Mouse (Mus musculus): Measurements from ENCODE around the gene Sorbs1.
A peak's percentile ranks its signal among the peaks of the same experiment; 100 is the strongest.

Gene Sorbs1

DNA sequence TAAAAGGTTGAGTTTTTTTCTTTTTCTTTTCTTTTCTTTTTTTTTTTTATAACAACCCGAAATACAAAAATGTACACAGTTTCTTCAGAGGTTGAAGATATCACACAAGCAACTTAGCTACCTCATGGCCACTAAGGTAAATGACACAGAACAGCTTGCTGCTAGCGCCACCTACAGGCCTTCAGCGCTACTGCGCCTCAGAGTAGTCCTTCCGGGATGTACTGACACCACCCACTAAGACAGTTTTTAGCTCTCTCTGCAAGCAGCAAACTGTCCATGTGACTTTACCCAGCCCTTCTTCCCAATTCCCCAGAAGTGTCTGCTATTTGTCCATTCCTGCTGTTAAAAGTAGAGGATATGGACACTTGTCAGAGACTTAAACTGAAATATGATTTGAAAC lies 167.9 kb downstream of the Sorbs1 start:
- DNase-seq (ENCODE audit: low read depth) = peak; percentile 85

DNA sequence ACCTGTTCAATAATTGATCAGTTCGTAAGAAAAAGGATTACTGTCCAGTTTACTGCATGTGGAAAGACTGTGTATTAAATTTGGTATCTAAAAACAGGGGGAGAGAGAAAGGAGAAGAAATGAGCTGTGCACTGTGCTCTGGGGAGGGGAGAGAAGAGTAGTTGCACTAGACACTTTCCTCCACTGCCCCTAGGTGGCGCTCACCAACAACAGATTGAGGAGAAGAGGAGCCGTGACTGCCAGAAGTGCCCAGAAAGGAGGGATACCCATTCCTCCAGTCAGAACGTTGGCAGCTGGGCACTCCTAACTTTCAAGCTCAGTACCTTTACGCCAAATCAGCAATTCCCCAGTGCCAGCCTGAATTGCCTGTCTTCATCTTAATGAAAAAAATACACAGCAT lies 170.6 kb downstream of the Sorbs1 start:
- DNase-seq (ENCODE audit: low read depth) = peak; percentile 86

DNA sequence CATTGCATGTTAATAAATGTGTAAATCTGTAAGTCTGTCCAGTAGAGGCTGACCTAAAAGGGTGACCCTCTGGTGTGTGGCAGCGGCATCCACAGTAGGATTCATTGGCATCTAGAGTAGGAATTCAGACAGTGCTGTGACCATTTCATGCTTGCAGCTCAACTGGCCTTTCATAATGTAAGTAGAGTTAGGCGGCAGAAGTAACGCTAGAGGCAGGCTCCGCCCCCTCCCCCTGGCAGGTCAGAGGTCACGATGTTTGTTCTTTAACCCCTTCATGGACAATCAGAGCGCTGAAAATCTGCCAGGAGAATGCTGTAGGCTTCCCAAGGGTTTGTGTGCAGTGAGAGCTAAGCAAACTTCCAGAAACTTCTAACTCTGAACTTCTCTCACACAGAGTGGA lies 172.4 kb downstream of the Sorbs1 start:
- DNase-seq (ENCODE audit: low read depth) = no peak

DNA sequence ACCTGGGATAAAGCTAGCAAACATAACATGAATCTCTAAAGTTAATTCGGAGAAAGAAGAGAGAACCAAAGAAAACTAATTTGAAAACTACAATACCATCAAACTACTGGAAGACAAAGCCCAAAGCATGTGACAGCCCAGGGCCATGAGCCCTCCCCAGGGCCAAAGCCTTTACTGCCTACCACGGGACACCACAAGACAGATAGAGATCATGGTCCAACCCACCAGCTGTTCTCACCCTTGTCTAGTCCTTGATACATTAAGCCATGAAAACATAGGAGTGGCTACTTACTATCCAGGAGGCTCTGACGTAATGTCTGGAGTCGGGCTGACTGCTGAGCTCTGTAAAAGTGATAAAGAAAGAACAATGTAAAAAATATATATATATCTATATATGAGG lies 176.9 kb downstream of the Sorbs1 start:
- DNase-seq (ENCODE audit: low read depth) = no peak

DNA sequence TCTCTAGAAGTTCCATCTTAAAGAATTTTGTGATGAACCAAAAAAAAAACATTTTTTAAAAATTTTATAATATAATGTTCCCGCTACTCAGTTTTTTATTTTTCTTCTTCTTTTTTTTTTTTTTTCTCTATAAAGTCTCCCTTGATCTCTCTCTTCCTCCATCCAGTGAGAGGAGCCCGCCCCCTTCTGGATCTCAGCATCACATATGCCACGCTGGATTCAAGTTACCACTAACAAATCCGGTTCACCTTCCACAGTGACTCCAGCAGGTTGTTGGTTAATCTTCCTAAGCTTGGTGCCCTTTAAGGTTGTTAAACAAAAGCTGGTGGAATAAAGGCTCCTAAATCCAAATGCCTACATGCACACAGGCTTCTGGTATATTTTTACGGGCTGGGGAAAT lies 179.7 kb downstream of the Sorbs1 start:
- no peak for DNase-seq (ENCODE audit: low read depth)

DNA sequence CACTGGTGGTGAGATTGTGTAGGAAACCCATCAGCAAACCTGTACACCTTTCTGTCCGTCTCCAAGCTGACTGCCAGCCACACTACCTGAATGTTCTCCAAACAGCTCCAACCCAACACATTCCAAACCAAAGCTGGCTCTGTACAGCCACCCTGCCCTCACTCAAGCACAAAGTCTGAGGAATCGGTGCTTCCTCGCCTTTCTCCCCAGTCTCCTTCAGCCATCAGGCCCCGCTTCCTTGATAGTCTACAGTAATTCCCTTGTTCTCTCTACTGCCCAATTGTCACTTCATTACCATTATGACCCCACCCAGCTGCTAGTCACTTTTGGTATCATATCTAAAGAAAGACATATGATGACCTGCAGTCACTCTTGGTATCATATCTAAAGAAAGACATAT lies 180.5 kb downstream of the Sorbs1 start:
- DNase-seq (ENCODE audit: low read depth) = no peak

DNA sequence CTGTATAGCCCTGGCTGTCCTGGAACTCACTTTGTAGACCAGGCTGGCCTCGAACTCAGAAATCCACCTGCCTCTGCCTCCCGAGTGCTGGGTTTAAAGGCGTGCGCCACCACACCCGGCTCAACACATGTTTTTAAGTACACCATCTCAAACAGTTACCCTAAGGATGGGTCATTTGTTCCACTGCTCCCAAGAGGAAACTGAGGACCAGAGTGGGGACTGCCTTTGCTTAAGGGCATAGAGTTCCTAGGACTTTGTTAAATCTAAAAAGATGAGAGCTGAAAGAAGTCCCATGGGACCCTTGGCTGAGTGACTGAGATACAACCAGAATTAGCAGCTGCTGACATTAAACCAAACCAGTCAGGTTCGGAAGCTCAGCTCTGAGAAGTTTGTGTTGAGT lies 181.3 kb downstream of the Sorbs1 start:
- no peak for DNase-seq (ENCODE audit: low read depth)

DNA sequence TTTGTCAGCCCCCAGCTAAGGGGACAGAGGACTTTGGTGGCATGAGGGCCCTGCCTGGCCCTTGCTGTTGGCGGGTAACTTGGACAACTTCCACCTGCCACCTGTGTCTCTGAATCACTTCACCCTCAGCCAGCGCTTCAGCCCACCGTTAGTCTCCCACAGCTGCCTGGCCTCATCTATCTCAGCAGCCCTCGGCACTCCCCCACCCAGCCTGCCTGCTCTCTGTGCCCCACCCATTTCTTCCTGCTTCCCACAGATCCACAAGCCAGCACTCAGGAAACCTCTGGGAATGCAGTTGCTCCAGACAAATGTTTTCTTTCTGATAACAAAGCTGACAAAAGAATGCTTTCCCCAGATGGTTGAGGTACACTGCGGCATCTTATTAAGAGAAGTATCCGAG lies 181.7 kb downstream of the Sorbs1 start:
- DNase-seq (ENCODE audit: low read depth) = no peak

DNA sequence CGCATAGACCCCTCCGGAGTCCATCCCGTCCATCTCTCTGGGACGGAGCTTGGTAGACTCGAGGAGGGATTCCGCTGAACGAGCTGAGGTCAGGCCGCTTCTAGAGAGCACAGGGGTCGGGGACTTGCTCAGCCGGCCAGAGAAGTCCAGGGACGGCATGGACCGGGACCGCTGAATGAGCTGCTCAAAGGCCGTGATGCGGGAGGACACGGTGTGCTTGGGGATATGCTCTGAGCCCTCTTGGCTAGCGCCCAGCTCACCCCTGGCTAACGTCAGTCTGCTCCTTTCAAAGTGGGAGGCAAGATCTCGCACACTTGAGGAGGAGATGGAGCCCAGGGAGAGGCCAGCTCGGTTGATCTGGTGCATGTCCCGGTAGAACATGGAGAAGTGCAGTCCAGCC lies 187.5 kb downstream of the Sorbs1 start:
- no peak for DNase-seq (ENCODE audit: low read depth)

DNA sequence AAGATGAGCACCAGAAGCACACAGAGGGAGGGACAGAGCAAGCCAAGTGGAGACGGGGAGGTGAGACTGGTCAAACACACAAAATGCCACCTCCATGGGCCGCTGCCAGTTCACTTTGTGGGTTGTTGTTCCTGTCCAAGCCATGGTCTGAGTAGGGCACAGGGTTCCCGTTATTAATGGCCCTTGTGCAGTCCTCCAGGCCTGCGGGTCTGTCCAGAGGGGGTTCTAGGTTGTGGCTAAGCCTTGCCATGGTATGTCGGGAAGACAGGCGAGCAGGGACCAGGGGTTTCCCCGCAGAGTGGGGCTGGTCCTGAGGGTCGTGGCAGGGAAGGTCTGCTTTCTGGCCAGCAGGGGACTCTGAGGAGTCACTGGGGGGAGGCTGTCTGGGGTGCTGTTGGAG lies 188.2 kb downstream of the Sorbs1 start:
- no peak for DNase-seq (ENCODE audit: low read depth)

DNA sequence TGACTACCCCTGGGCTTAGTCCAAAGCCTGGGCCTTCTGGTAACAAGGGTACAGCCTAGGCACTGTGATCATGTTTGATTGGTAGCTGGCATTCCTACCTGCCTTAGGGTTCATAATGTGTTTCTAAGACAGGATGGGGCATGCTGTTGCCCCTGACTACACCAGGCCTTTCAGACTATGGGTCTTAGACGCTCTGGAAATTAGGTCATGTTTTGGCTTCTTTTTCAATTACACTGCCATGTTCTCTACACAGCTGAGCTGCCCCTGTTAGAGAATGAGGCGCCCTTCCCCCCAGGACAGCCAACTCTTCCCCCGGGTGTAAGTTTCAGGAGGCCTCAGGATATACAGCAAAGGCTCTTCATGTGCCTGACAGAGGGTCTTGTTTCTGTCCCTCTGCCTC lies 191.4 kb downstream of the Sorbs1 start:
- DNase-seq (ENCODE audit: low read depth) = no peak

DNA sequence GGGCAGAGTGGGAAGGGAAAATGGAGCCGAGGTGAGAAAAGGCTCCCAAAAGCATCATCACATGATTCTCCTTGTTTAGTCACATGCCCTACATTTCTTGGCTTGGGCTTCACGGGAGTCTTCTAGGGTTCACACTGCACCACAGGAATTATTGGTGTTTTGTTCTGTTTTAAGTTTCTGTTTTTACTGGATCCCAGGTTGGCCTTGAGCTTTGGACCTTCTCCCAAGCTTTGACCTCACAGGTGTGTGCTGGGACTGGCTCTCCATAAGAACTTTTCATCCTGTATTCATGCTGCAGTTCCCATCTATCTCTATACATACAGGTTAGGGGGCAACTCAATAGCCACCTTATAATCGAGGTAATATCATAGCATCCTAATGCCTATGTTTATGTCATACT lies 194.4 kb downstream of the Sorbs1 start:
- DNase-seq (ENCODE audit: low read depth) = no peak

DNA sequence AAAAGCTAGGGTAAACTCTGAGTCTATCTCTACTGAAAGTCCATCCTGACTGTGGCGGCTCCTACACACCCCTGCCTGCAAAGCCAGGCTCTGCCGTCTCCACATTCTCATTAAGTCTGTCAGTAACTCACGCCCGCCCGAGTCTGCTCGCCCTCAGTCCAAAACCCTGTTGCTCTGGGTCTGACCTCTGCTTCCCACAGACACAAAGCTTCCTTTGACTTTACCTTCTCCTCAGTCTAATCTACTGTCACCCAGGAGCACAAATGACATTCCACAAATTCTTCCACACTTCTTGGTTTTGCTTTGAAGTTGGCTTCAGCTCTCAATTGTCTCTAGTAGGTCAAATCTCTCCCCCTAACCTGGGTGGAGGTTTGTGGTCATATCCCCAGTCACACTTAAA lies 195.1 kb downstream of the Sorbs1 start:
- no peak for DNase-seq (ENCODE audit: low read depth)

DNA sequence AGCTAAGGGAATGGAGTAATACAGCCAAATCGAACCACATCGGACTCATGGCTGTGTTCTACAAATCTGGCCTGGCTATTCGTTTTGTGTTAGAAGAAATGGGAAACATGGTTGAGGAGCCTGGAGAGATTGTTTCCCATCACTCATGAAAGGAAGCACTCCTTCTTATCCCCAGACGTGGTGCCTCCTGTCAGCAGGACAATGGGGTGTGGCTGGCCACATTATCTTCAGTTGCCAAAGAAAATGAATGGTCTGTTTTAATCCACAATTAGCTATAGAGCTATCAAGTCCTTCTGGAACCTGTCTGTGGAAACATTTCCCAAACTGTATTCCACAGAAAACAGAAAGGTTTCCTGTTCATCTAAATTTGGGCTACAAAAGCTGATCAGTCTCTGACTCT lies 196.6 kb downstream of the Sorbs1 start:
- DNase-seq (ENCODE audit: low read depth) = no peak

DNA sequence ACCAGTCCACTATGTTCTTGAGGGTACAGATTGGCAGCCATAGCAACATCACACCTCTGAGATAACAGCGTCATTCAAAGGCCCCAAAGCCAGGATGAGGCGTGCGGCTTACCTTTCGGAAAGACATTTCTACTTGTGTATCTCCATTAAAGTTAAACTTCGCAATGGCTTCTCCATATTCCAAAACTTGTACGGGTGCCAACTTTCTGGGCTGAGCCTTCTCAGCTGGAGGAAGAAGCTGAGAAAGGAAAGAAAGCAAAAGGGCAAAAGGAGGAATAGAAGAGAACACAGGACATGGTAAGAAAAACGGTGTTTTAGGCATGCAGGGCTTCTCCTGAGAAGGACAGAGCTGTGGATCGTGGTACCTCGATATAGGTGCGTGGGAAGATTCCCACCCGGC lies 199.3 kb downstream of the Sorbs1 start:
- DNase-seq (ENCODE audit: low read depth) = no peak

DNA sequence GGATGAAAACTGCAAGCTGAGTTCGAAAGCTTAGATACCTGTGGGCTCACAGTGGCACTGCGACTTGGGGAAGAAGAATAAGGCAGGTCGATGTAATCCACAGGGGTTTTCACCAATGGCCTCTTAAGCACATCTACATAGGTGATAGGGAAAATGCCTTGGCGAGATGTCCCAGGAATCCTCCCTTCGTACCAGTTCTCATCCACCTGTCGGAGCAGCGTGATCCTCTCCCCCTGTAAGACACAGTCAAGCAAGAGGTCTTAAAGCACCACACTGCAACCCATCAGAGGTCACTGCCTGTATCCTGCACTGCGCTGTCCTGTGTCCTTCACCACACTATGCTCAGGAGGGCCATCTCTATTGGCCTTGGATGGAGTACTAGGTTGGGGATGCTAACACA lies 201.9 kb downstream of the Sorbs1 start:
- no peak for DNase-seq (ENCODE audit: low read depth)

DNA sequence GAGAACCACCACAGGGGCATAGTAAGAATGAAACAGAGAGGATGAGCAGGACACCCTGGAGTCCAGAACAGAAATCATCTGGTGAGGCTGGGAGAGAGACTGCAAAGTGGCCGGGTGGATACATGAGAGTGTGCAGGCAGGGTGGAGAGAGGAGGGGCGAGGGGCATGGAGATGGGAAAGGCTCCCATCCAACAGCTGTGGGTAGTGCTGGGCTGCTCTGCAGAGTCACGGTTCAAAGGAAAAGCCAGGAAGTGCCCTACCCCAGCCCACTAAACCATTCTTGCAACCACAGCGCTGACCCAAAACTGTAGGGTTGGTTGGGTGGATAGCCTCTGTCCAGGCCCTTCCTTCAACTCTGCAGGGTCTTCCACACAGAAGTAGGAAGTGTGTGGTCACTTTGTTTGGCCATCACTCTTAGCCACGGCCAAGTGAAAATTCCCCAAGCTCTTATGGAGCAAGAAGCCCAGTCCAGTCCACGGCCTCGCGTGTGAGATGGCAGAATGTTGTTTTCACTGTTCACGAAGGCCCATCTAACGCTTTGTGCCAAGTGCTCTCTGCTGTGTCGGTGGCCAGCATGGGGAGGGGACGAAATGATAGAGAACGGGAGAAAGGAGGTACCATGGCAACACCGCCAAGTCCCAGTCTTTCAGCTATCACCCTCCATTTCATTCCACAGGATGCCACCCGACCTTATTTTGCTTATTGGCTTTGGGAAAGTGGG lies 203.0 kb downstream of the Sorbs1 start:
- DNase-seq (ENCODE audit: low read depth) = no peak

DNA sequence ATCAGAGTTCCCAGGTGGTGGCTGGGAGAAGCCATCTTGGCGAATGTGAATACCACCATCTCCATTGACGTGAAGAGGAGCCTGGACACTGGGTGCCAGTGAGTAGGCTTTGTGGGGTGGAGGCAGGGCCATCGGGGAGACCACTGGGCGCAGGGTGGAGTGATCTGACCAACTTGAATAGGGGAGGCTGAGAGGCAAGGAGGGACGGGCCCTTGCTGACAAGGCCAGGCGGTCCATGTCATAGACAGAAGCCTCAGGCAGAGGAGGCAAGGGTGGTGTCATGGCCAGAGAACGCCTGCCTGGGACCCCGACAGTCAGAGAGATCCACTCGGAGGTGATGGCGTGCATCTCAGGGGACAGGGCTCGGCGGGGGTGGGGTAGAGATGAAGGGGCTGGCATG lies 203.7 kb downstream of the Sorbs1 start:
- DNase-seq (ENCODE audit: low read depth) = no peak

DNA sequence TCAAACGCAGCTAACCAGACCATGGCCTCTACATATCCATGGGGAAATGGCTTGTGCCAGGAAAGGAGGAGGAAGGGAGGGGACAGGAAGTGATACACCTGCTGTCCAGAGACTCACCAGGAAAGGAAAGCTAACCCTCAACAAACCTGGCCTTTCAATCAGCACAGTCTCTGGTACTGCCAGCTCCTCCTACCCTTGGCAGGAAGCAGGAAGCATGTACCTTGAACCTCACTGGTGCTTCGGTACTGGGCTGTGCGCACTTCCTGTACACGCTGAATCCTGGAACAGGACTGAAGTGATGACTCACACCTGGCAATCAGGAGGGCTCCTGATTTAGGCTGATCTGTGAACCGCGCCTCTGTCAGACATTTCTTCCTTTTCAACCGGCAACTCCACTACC lies 206.0 kb downstream of the Sorbs1 start:
- DNase-seq (ENCODE audit: low read depth) = no peak

DNA sequence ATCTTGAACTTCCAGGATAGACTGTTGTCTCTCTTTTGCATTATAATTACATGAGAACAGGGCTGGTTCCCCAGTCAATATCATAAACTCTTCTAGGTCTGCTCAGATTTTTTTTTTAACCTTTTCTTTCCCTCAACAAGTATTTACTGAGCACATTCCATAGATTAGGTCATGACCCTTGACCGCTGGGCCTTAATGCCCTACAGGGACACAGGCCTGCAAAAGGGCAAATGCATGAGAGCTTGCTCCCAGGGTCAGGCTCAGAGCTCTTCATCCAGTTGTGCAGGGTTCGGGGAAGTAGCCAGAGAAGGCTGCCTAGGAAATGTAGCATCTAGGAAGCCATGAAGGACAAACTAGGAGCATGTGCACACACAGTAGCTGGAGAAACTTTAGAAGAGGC lies 206.9 kb downstream of the Sorbs1 start:
- no peak for DNase-seq (ENCODE audit: low read depth)

DNA sequence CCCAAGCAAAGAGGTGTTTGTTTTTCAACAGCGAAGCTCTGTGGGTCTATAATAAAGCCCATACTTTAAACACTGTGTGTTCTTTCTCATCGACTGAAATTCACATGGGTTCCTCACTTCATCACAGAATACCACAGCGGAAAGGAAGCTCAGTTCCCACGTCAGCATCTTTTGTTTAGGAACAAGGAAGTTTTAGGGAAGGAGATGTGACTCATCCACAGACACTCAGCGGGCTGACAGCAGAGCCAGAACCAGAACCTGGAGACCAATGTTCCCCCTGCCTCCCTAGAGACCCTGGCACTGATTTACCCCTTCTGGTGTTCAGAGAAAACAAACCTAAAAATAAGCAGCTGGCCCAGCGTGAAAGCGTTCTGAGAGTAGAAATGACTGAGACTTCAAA lies 208.1 kb downstream of the Sorbs1 start:
- no peak for DNase-seq (ENCODE audit: low read depth)

DNA sequence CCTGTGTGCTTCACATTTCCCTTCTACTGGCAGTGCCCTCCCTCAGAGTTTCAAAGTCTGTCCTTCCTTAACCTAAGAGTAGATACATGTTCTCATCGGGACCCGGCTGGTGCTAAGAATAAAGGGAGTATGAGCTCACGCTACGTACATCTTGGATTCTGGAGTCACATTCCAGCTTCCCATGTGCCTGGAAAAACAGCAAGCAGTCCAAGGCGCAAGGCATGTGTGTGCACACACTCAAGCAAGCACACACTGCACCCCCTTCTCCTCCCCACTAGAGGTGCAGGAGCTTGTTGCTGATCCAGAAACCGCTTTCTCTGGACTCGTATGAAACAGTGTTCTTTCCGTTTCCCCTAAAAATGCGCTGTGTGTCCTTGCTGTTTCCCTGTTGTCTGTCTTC lies 210.7 kb downstream of the Sorbs1 start:
- DNase-seq (ENCODE audit: low read depth) = no peak

DNA sequence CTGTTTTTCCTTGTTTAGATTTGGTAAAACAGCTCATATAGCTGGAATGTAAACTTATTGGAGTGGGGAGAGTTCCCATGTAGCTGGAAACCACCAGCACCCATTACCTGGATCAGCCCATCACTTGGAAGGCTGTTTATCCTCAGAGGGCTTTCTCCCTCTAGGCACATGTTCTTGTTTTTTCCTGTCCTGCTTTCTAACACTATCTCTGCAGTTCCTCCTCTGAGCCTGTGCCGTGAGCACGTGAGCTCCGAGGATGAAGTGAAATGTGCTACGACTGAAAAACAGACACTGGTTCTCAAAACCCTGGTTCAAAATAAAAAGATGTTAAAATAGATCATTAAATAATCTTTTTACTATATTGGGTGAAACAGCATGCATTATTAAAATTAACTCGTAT lies 211.1 kb downstream of the Sorbs1 start:
- DNase-seq (ENCODE audit: low read depth) = no peak

DNA sequence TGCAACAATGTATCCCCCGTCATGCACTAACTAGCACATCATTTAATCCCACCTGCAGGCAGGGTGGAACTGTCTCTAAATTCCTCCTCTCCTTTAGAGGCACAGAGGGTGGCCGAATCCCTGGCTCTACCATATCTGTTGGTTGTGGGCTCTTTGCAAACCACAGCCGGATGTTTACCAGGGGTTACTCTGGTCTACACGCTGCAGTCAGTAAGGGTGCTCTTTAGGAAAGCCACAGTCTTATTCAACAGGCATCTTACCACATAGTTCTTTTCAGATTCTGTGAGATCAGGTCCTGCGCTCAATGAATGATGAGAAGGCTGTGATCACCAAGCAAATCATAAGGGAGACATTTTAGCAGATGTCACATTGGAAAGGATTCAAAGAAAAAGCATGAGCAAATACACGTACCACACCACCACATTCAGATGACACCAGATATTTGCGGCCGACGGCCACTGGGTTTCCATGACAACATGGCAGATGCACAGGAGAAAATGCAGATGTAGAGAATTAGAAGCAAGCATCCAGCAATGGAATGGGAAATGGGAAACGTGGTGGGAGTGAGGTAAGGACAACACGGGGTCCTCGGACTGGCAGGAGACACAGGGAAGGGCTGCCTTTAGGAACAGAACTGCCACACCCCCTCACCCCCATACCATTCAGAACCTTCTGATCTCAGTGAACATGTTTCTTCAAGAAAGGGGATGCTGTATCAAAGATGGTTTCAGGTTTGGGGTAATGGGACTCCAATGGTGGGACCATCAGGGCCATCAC lies 213.4 kb downstream of the Sorbs1 start:
- no peak for DNase-seq (ENCODE audit: low read depth)

All from induced T-regulatory cell, adult 2 months (primary cell).